Mouse (Mus musculus): Measurements from ENCODE around the gene Col26a1. TPM values are rescaled to one million over a fixed set of nuclear protein-coding genes. Genes with fewer than 3 reads are reported as not detected.
A peak's percentile ranks its signal among the peaks of the same experiment; 100 is the strongest.
"Not testable (repeated sequence)": the region's sequence is repeated elsewhere in the genome, so short reads cannot be mapped to it uniquely, and the experiment has no call there.

Col26a1 gene
- total RNA-seq, 2 experiments from 2014 or later = 24.8 to 25.3 TPM

- no peak for DNase-seq (ENCODE audit: extremely low spot score in 1 of 2, low spot score in 2 of 2)
- intact Hi-C loops (cut with DNase I) = no loop called here
Observed at GRCm38 (mm10) chr5:136773044-136774039, 109.7 kb downstream of the Col26a1 start.

- no peak for DNase-seq (ENCODE audit: extremely low spot score in 1 of 2, low spot score in 2 of 2)
- intact Hi-C loops (cut with DNase I) = no loop called here
Observed at GRCm38 (mm10) chr5:136771132-136771531, 111.9 kb downstream of the Col26a1 start.

- intact Hi-C loops (cut with DNase I) = no loop called here
- no peak for DNase-seq (ENCODE audit: extremely low spot score in 1 of 2, low spot score in 2 of 2)
Observed at GRCm38 (mm10) chr5:136767304-136767703, 115.7 kb downstream of the Col26a1 start.

GRCm38 (mm10) chr5:136764157-136764669, 118.8 kb downstream of the Col26a1 start:
- DNase-seq (ENCODE audit: extremely low spot score in 1 of 2, low spot score in 2 of 2) = no peak
- intact Hi-C loops (cut with DNase I) = no loop called here

GRCm38 (mm10) chr5:136760345-136760744, 122.7 kb downstream of the Col26a1 start:
- intact Hi-C loops (cut with DNase I) = no loop called here
- no peak for DNase-seq (ENCODE audit: extremely low spot score in 1 of 2, low spot score in 2 of 2)

- DNase-seq (ENCODE audit: extremely low spot score in 1 of 2, low spot score in 2 of 2) = no peak
- intact Hi-C loops (cut with DNase I) = loop anchor here (5.0 kb wide), 2 partner anchors 502 to 557 kb away; no protein-coding TSS in a partner anchor
Observed at GRCm38 (mm10) chr5:136759781-136760180, 123.2 kb downstream of the Col26a1 start.

- intact Hi-C loops (cut with DNase I) = loop anchor here (5.0 kb wide), 2 partner anchors 498 to 553 kb away; no protein-coding TSS in a partner anchor
- DNase-seq (ENCODE audit: extremely low spot score in 1 of 2, low spot score in 2 of 2) = peak; percentile 61 to 75
Observed at GRCm38 (mm10) chr5:136755696-136756095, 127.3 kb downstream of the Col26a1 start.

GRCm38 (mm10) chr5:136754053-136754591, 128.9 kb downstream of the Col26a1 start:
- intact Hi-C loops (cut with DNase I) = no loop called here
- peak in 1 of 2 experiments; percentile 53 for DNase-seq (ENCODE audit: extremely low spot score in 1 of 2, low spot score in 2 of 2)

GRCm38 (mm10) chr5:136753176-136753575, 129.8 kb downstream of the Col26a1 start:
- DNase-seq (ENCODE audit: extremely low spot score in 1 of 2, low spot score in 2 of 2); intact Hi-C loops (cut with DNase I): not testable (repeated sequence)

GRCm38 (mm10) chr5:136752104-136752503, 130.9 kb downstream of the Col26a1 start:
- DNase-seq (ENCODE audit: extremely low spot score in 1 of 2, low spot score in 2 of 2) = no peak
- intact Hi-C loops (cut with DNase I) = no loop called here

GRCm38 (mm10) chr5:136746596-136746995, 136.4 kb downstream of the Col26a1 start:
- intact Hi-C loops (cut with DNase I) = no loop called here
- DNase-seq (ENCODE audit: extremely low spot score in 1 of 2, low spot score in 2 of 2) = no peak

- intact Hi-C loops (cut with DNase I) = no loop called here
- no peak for DNase-seq (ENCODE audit: extremely low spot score in 1 of 2, low spot score in 2 of 2)
Observed at GRCm38 (mm10) chr5:136738918-136739317, 144.1 kb downstream of the Col26a1 start.

GRCm38 (mm10) chr5:136726271-136726670, 156.7 kb downstream of the Col26a1 start:
- intact Hi-C loops (cut with DNase I) = not testable (repeated sequence)
- DNase-seq (ENCODE audit: extremely low spot score in 1 of 2, low spot score in 2 of 2) = peak in 1 of 2 experiments; percentile 26

GRCm38 (mm10) chr5:136721596-136721995, 161.4 kb downstream of the Col26a1 start:
- intact Hi-C loops (cut with DNase I) = no loop called here
- peak in 1 of 2 experiments; percentile 19 for DNase-seq (ENCODE audit: extremely low spot score in 1 of 2, low spot score in 2 of 2)

GRCm38 (mm10) chr5:136718656-136719055, 164.4 kb downstream of the Col26a1 start:
- DNase-seq (ENCODE audit: extremely low spot score in 1 of 2, low spot score in 2 of 2) = no peak
- intact Hi-C loops (cut with DNase I) = no loop called here

- no peak for DNase-seq (ENCODE audit: extremely low spot score in 1 of 2, low spot score in 2 of 2)
- intact Hi-C loops (cut with DNase I) = no loop called here
Observed at GRCm38 (mm10) chr5:136717573-136717854, 165.5 kb downstream of the Col26a1 start.

- intact Hi-C loops (cut with DNase I) = no loop called here
- no peak for DNase-seq (ENCODE audit: extremely low spot score in 1 of 2, low spot score in 2 of 2)
Observed at GRCm38 (mm10) chr5:136716696-136717572, 166.1 kb downstream of the Col26a1 start.

- intact Hi-C loops (cut with DNase I) = no loop called here
- DNase-seq (ENCODE audit: extremely low spot score in 1 of 2, low spot score in 2 of 2) = peak in 1 of 2 experiments; percentile 74
Observed at GRCm38 (mm10) chr5:136714879-136715278, 168.1 kb downstream of the Col26a1 start.

All from left cerebral cortex, postnatal 10 days (tissue).